Mouse (Mus musculus): ENCODE results near the gene Galntl6.

- TF ChIP-seq CTCF (IDR thresholded peaks at IDR 0.05; ENCODE audit: extremely low read depth, insufficient read depth, insufficient read length, insufficient replicate concordance) (no peak), POLR2A (IDR thresholded peaks at IDR 0.05; ENCODE audit: low read depth, low read length) (no peak)
Measured at GRCm38 (mm10) chr8:57737281-57737680, 1175.2 kb downstream of the Galntl6 start.
